Mouse (Mus musculus) kidney, adult 2 months (tissue): ENCODE results near the gene Eef2kmt.
"Not testable (repeated sequence)": the region's sequence is repeated elsewhere in the genome, so short reads cannot be mapped to it uniquely, and the experiment has no call there.

ENCODE experiments used
- CTCF ChIP-seq: fragments of 200-500 bp; conservative IDR thresholded peaks from 2 replicates; pipeline ENCODE4 v1.5.1; 2011; ENCODE audit warnings: low read depth, mild to moderate bottlenecking, control low read depth, low read length, moderate library complexity, mixed read lengths; ENCODE audit not compliant: insufficient read depth, insufficient read length
- POLR2A ChIP-seq: fragments of 200-500 bp; IDR thresholded peaks from one replicate; pipeline ENCODE4 v1.6.1; 2011; ENCODE audit warnings: low read depth, low read length, control low read depth

DNA sequence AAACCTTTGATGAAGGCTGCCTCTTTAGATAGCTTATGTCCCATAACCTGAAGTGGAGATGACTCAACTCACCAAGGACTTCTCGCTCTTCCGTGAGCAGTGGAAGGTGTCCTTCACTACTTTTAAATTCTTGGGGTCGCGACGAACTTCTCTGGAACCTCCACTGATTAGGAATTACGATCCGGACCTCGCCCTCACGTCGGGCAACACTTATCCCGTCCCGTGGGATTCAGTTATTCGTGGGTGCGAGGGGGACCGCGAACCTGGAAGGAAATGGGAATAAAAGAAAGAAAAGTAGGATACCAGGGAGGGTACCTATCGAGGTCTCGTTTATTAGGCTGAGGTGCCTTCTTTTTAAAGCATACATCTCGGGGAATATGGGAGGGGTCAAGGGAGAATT lies 28.3 kb downstream of the Eef2kmt start:
- TF ChIP-seq CTCF, POLR2A: not testable (repeated sequence)
